Mouse (Mus musculus) heart, adult 8-10 months (tissue): ENCODE measurements around the gene Afg1l. TPM values are rescaled to one million over a fixed set of nuclear protein-coding genes. Genes with fewer than 3 reads are reported as not detected.

Experiments
- DNase-seq: peaks from one replicate; pipeline ENCODE4 v3.0.0; 2022; ENCODE audit warnings: low spot score
- total RNA-seq, 4 experiments: library from RNA; stranded (reverse); gene quantifications; 2 replicates each; pipeline ENCODE4 v1.2.4; 2022

Afg1l gene
- total RNA-seq, 4 experiments from 2014 or later = 29.9 to 32.3 (median 31.6) TPM

DNA sequence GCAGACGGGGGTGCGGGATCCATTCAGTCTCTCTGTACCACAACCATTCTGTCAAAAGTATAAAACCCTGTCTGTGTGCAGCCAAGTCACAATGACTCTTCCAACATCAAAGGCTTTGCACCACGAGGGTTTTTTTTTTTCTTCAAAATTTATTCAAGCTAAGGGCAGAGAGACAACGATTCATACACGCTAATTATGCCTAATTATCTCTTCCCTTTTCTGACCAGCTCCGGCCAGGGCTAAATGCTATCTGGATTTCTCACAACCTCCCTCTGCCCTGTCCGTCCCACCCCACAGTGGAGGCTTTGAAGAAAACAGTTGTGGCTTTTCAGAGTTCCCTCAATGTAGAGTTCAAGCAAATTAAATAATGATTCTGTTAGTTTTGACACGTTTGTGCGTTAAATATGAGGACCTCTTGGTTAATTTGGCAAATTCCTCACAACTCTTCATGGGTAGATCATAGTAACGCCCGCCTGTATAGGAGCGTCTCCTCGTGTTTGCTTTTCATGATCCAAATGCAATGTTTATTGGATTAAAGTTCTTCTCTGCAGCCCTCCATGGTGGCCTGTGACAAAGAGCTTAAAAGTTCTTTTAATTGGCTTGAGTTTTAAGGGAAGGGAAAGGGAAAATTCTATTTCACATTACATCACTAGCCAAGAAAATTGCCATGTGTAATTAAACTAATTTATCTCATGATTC, 93.3 kb downstream of the Afg1l start:
- no peak for DNase-seq

DNA sequence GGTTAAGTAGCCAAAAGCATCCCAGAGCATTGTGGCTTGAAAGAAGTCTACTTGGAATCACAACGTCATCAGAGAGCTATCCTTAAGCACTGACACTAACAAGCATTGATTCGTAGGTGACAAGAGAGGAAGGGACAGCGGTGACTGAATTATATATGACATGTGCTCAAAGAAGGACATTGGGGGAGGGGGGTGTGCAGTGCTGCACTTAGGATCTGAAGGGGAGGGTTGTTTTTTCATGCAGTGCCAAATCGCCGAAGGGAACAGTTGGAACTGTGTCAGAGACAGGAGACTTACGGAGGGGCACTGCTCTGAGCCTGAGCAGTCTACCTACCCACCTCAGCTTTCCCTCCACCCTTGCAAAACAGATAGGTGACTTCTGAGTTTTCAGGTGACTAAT, 94.7 kb downstream of the Afg1l start:
- no peak for DNase-seq

DNA sequence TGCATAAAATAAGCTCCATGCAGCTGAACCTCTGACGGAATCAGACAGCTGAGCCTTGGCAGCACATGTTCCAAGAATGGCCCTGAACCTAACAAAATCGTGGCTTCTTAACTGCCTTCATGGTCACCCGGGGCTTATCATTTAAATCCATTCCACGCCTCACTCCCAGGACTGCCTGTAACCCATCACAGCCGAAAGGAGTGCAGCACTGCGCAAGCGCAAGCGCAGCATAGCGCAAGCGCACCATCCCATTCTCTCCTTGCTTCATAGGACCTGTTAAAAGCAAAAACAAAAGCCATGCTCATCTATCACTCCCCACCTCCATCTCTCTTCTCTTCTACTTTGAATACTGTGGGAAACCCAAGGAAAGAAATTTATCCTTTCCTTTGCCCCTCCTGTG, 114.1 kb downstream of the Afg1l start:
- DNase-seq = no peak

DNA sequence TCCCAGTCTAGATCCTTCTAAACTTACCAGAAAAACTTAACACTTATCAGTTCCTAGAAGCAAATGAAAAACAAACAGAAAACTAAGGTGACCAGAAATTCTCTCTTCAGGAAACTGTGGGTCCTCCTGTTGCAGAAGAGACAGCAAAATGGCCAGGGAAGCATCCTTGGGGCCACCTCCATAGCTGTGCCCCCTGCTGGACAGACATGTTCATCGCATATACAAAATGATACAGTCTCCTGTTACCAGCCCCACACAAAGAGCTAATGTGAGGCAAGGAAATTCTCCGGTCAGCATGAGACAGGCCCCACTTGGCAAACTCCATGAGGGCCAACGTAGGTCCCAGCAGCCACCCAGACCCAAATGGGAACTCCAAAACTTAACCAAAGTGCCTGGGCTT, 122.4 kb downstream of the Afg1l start:
- no peak for DNase-seq

DNA sequence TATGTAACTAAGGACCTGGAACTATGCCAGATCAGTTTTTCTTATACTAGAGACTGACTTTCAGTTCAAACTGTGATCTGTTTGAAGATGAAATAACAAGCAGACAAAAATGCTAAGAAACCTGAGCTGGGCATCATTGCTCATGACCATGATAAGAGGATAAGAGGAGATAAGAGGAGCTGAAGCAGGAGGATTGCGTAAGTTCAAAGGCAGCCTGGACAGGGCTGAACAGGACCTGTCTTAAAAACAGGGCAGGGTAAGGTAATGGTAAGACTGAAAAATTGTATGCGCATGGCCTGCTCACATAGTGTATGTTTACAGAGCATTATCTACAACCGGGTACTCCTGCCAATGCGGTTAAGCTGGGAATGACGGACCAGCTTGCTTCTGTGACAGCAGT, 130.4 kb downstream of the Afg1l start:
- no peak for DNase-seq

DNA sequence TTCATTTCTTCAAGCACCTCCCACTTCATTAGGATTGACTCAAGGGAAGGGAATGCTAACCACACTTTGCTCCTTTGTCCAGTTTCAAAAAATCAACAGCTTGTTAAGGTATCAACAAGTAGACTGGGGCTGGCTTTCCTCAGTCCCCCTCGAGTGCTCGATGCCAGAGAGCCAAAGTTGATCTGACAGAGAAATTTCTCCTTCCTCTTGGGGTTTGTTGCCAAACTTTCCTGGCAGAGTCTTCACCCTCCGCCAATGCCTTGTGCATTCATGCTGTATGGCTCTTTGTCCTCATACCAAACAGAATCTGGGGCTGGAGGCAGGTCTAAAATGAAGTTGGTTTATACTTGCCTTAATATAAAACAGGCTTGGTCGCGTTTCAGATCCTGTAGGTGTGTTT, 131.2 kb downstream of the Afg1l start:
- DNase-seq = no peak

DNA sequence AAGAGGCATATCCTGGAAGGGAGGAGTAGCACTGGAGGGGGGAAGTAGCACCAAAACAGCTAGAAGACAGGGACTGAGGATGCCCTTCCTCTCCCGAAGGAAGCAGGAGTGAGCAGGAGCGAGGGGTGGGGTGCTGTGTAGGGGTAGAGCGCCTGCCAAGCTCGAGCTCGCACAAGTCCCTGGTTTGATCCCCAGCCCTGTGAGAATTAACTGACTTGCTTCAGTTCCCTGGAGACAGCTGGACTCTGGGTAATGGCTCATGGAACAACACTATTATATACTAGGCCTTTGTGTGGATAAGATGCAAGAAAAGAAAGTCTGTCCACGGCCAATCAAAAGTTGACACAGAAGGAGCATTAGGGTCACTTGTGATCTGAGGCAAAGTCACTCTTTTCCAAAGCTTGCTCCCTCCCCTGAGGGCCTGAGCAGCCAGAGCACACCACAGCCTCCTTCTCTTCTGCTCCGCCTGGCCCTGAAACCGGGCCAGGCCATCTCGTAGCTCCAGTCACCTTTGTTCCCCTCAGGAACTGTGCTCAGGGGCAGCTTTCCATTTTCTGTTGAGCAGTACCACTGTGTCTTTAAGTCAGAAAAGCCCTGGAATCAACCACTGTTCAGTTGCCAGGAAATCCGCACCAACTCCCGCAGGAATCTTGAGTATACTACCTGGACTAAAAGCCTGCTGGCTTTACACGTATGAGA, 132.0 kb downstream of the Afg1l start:
- no peak for DNase-seq

DNA sequence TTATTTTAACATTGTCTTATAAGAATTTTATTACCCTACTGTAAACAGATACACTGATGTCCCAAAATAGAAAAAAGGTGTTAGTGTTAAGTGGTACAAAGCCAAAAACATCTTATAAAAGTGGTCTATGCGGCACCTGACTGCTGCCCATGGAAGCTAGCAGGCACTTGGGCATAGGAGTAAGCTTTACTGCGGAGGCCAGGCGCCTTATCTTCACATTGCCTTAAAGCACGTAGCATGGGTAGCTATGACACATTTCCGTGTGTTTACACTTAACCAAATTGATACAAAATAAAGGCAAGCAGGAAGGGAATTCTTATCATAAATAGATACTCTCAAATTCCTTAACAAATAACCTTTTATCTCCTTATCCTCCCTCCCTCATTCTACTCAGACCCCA, 135.7 kb downstream of the Afg1l start:
- DNase-seq = no peak

DNA sequence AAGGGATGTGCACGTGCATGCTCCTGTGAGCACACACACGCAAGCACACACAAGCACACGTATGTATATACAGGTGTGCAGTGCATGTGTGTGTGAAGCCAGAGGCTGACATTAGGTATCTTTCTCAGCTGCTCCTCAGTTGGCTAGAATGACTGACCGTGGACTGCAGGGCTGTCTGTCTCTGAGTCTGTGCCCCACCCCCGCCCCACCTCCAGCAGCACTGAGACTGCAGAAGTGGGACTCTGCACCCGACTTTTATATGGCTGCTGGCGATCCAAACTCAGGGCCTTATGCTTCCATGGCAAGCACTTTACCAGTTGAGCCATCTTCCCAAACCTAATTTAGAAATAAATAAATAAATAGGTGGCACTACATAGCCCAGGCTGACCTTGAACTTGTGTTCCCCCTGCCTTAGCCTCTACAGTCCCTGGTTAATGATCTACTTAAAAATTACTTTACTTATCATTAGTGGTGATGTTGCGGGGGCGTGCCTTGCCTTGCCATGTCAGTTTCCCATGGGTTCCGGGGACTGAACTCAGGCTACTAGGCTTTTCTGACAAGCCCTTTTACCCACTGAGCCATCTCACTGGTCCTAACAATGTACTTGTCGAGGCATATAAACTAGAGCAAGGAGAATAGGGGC, 136.4 kb downstream of the Afg1l start:
- no peak for DNase-seq

DNA sequence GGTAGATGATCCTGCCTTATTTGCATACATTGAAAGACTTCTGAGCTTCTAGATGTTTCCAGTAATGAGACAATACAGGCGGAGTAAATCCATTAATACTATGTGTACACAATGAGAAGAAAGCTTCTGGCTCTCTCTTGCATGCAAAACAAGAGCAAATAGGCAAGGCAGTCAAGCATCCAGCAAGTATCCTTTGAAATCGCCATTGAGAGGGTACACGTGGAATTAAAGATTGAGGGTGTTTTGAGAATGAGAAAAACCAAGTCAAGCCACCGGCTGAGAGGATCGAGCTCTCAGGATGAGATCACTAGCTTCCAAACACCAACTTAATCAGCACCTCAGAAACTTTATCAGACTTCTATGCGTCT, 138.0 kb downstream of the Afg1l start:
- DNase-seq = no peak

DNA sequence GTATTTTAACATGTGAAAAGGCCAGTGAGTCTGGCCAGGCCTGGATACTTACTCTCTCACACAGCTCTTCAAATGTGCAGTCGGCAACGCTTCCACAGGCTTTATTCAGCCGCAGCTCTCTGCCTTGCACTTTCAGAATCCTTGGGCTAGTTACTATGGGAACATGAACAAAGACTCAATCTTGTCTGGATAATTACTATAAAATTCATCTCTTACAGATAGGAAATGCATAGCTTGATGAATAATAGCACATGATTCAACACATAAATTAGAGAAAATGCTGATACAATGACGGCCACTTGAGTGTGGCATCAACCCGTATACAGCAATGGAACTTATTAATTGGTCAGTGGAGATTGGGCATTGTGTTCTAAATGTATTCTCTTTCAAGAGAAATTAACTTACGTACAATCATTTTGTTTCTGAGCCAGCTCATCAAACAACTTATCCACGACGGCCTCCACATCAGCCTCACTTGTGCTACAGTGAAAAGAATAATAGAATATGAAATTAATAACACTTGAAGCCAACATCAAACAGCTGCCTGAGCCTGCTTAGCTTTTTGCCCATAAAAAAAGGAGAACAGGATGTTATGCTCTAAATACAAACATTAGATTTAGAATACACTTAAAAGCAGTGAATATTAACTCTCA, 138.5 kb downstream of the Afg1l start:
- DNase-seq = no peak

DNA sequence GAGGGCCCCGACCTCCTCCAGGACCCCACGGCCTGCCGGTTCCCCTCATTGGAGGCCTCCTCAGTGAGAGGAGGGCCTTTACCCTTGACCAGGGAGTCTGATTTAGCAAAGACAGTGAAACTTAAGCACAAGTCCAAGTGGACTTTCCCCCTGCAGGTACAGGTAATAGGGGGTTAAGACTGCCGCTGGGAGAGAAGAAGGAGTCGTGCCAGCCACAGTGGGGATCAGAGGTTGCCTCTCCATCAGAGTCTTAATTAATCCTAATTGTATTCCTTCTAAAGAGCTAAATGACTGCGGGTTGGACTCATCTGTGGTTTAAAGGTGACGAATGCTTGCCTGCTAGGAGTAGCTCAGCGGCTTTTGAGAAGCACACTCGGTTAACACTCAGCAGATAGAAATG, 139.9 kb downstream of the Afg1l start:
- no peak for DNase-seq

DNA sequence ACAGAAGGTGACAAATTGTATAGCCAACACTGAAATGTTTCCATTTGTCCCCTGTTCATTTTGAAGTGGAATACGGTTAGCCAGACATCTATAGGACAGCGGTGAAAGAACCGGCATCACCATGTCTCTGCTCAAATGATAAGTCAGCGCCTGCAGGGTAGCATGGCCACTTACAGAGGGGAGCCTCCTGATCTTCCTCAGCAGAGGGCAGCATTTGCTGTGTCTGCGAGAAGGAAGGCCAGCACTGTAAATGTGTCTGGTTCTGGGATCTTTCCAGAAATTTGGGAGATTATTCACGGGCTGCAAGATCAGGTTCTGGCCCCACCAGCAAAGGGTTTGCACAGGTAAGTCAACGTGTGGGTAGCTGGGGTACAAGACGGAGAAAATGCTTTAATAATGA, 150.8 kb downstream of the Afg1l start:
- DNase-seq = no peak

DNA sequence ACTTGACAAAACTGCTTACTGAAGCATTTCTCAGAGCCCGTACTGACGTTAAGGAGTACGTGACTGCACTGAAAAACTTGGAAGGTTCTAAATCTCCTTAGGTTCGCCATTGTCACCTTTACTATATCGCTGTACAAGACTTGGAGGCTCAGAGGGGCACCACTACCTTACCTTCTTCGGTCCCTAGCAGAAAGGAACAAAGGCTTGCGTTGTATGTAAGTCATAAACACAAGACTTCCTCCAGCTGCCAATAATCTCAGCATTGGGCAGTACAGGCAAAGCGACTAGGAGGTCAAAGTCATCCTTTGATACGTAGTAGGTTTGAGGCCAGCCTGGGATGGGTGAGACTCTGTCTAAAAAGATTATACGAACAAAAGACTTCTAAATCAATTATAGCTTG, 153.1 kb downstream of the Afg1l start:
- DNase-seq = no peak

DNA sequence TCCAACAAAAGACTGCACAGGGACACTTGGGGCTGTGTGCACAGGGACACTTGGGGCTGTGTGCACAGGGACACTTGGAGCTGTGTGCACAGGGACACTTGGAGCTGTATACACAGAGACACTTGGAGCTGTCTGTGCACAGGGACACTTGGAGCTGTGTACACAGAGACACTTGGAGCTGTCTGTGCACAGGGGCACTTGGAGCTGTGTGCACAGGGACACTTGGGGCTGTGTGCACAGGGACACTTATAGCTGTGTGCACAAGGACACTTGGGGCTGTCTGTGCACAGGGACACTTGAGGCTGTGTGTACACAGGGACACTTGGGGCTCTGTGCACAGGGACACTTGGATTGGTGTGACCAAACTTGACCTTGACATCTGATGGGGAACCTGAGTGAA, 154.4 kb downstream of the Afg1l start:
- no peak for DNase-seq

DNA sequence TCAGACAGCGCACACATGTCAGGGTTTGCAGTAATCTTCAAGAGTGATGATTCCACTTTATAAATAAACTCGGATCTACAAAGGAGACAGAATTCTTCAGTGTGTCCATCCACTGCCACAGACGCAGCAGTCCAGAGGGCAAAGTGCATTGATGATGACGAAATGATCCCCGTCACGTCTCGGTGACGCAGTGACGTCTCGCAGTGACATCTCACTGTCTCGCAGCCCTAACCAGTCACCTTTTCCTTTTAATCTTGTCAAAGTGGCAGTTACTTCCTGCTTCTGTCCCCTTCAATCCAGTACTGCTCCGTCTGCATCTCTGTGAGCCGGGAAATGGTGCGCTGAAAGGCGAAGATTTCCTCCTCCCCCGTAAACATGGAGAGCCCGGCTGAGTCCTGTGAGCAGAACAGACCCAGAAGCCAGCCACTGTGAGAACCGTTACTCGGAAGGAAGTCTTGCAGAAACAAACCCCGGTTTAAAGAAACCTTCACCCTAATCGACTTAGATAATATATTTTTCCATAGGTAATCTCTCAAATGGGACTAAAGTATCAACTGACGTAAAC, 165.1 kb downstream of the Afg1l start:
- no peak for DNase-seq

DNA sequence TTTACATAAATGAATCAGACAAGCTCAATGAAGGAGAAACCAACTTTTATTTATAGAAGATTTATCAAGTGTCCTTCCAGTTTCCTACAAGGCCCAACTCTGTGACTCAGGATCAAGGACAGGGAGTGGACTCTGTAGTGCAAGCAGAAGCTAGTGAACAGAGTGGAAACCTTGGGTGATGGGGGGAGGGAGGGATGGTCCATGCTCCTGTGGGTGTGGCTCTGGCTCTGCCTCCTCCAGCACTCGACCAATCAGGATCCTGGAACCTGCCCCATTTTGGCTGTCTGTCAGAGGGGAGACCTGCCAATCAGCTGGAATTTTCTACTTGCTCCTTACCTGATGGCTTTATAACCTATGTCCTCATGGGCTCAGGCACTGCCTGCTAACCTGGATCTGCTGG, 165.8 kb downstream of the Afg1l start:
- no peak for DNase-seq

DNA sequence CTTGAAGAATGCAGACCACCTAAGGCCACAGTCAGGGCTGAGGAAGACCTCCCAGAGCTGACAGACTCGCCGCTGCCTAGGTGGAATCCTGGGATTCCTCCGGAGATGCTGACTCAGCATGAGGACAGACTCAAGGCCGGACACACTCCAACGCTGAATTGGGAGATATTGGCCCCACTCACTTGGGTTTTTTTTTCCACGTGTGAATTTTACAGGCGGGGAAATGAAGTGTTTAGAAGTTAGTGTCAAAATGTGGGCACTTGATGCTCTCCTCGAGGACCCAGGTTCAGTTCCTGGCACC, 169.7 kb downstream of the Afg1l start:
- no peak for DNase-seq

DNA sequence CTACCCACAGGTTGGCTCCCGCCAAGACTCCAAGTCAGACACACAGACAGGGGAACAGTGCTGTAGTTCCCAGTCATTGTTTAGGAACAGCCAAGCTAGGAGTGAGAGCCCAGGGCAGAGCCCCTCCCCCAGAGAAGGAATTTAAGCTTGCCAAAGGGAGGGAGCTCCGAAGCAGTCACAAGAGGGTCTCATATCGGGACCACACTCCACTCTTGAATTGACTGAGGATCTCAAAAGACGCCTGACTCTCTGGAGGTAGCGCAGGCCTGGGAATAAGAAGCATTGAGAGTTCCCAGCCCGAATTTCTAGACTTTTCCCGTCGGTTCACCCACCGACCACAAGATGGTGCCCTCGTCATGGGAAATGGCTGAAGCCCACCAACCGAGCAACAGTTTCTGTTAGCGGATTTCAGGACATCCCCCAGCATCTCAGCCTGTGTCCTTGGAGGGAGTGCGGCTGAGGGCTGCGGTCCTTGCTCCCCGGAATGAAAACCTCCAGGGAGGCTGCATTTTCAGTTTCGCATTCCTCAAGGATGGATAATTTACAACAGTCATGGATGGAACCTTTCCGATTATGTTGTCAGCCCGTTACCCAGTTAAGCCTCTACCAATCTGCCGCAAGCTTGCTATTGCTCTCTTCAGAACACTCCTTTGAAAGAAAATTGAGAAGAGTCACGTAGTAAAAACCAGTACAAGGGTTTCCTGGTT, 170.2 kb downstream of the Afg1l start:
- peak; percentile 74 for DNase-seq

DNA sequence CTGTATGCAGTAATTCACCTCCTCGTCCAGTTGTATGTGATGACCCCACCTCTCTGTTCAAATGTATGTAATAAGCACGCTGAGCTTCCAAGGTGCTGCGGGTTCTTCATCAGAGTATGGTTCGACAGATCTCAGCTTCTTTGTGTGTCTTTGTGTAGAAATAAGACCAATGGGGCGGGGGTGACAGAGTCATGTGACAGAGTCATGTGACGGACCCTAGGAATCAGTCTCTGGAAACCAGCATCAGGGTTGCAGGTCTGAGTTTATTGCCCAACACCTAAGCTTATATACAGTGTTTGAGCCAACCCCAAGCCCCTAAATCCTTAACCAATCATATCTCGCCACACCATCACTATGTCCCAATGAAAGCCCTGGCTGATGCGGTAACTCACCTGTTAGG, 171.9 kb downstream of the Afg1l start:
- no peak for DNase-seq

DNA sequence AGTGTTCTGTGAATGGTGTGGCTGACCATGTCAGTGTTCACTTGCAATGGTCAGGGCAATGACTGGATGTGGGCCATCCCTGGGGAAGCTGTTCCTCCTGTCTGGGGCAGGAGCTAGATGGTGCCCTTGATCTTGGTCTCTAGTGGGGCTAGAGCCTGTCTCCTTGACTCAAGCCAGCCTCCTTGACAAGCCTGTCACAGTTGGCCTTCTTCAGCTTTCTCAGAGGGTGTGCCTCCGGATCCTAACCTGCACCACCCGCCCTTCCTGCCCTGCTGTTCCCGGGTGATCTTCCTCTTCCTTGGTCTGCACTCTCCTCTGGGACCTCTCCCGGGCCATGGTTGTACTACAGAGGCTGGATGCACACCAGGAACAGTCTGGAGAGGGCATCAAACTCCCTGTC, 177.6 kb downstream of the Afg1l start:
- no peak for DNase-seq

DNA sequence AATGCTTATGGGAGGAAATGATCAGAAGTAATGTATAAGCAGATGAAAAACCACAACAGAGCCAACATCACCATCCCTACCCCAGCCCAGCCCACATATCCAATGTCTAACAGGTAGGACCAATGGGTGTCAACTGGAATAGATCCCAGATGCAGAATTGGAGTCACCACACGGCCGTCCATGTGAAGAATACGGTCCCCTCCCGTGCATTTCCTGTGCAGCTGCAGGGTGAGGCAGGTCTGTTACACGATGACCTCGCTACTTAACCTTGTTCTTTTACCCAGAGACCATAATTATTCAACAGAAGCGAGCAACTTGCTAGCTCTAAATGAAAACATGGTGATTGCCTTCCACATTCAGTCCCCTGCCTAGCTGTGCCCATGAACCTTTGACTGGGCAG, 178.4 kb downstream of the Afg1l start:
- no peak for DNase-seq
